ENCODE assay signal across 8 mouse cellular contexts in genomic region chr4:102493342-102494128, GRCm38 (mm10).
A peak's percentile ranks its signal among the peaks of the same experiment; 100 is the strongest.
DNase-seq lines count a peak whose midpoint lies in the region; ATAC-seq and TF ChIP-seq lines count a peak whose summit lies in the region.

No protein-coding gene starts in this region.

- no peaks in the 10 kb centered on the region for H3K36me3 ChIP-seq in lung, postnatal 0 days (ENCODE audit: insufficient read depth, low read length)
- no peaks in the 10 kb centered on the region for H3K36me3 ChIP-seq in stomach, postnatal 0 days (ENCODE audit: control insufficient read depth, insufficient read depth, low read length)

- H3K4me2 ChIP-seq in lung, postnatal 0 days (replicated peaks; ENCODE audit: low read depth, low read length): no peak overlapping the region
- no peak overlapping the region for H3K4me2 ChIP-seq in stomach, postnatal 0 days (replicated peaks; ENCODE audit: low read depth)

- ATAC-seq in common myeloid progenitor, adult 5-6 weeks (replicated peaks; ENCODE audit: low read depth, poor library complexity, severe bottlenecking): peak; percentile 68
- peak; percentile 28 for ATAC-seq in lung, postnatal 0 days
- no peak for ATAC-seq in stomach, postnatal 0 days (ENCODE audit: low FRiP score, low TSS enrichment)

- no peaks in the 10 kb centered on the region for H3K9me3 ChIP-seq in lung, postnatal 0 days (ENCODE audit: low read length)
- H3K9me3 ChIP-seq in stomach, postnatal 0 days (ENCODE audit: control insufficient read depth, low read length): no peaks in the 10 kb centered on the region

- peaks cover 2% of the 10 kb centered on the region; the same call in 1 of the 2 replicates for H3K4me1 ChIP-seq in lung, adult 2 months (ENCODE audit: control insufficient read depth, insufficient read depth, low read length)
- no peaks in the 10 kb centered on the region for H3K4me1 ChIP-seq in lung, postnatal 0 days (ENCODE audit: insufficient read depth, low read depth, low read length)
- no peaks in the 10 kb centered on the region for H3K4me1 ChIP-seq in stomach, postnatal 0 days (replicated peaks; ENCODE audit: control insufficient read depth, insufficient read depth)

- DNase-seq in cerebellum, postnatal 14 days: peak; percentile 16 to 66
- DNase-seq in cerebellum, adult 9-11 months: no peak
- DNase-seq in lung, adult 2 months: no peak
- DNase-seq in lung, postnatal 14 days: no peak
- DNase-seq in lung, postnatal 0 days (ENCODE audit: low spot score): peak; percentile 81
- DNase-seq in stomach, postnatal 0 days (ENCODE audit: low spot score): no peak
- no peak for DNase-seq in urinary bladder, postnatal 36 days (ENCODE audit: low spot score in 2 of 2)

- no peak for TF ChIP-seq EP300 in lung, postnatal 0 days (IDR thresholded peaks at IDR 0.05)
- no peak for TF ChIP-seq EP300 in stomach, postnatal 0 days (optimal IDR thresholded peaks at IDR 0.05)

- peak; percentile 39; the same call in 1 of the 2 replicates for TF ChIP-seq CTCF in lung, adult 2 months (IDR thresholded peaks at IDR 0.05; ENCODE audit: insufficient read depth, low read length)
- TF ChIP-seq CTCF in lung, postnatal 0 days (IDR thresholded peaks at IDR 0.05): peak; percentile 91
- TF ChIP-seq CTCF in stomach, postnatal 0 days (IDR thresholded peaks at IDR 0.05; ENCODE audit: low read depth): peak; percentile 96

- no peak overlapping the region for H3K4me3 ChIP-seq in lung, adult 2 months (replicated peaks; ENCODE audit: extremely low read depth, low read depth, low read length)
- H3K4me3 ChIP-seq in lung, postnatal 0 days (ENCODE audit: low read depth, low read length): no peak overlapping the region
- no peak overlapping the region for H3K4me3 ChIP-seq in stomach, postnatal 0 days (ENCODE audit: low read depth, low read length)

- H3K27ac ChIP-seq in lung, postnatal 0 days (ENCODE audit: low read length): no peak overlapping the region
- H3K27ac ChIP-seq in stomach, postnatal 0 days (replicated peaks): no peak overlapping the region

- no peak overlapping the region for H3K9ac ChIP-seq in lung, postnatal 0 days (replicated peaks; ENCODE audit: low read depth)
- H3K9ac ChIP-seq in stomach, postnatal 0 days (ENCODE audit: low read length): no peak overlapping the region

- WGBS in lung, adult 2 months: 31% methylated on average over 4 of the region's 4 CpGs
- WGBS in lung, postnatal 0 days: 50% methylated on average over 4 of the region's 4 CpGs
- WGBS in stomach, postnatal 0 days: 41% methylated on average over 4 of the region's 4 CpGs

- H3K27me3 ChIP-seq in lung, postnatal 0 days (replicated peaks; ENCODE audit: insufficient read depth, low read length): no peaks in the 10 kb centered on the region
- H3K27me3 ChIP-seq in stomach, postnatal 0 days (ENCODE audit: control insufficient read depth, insufficient read depth, low read length): no peaks in the 10 kb centered on the region; the same call in 1 of the 2 replicates

- no peak for TF ChIP-seq POLR2A in lung, adult 2 months (IDR thresholded peaks at IDR 0.05; ENCODE audit: borderline replicate concordance, extremely low read depth, low read depth, low read length)

Comparison
In these comparisons a context has a peak if more than half of its experiments do, and no peak if none do; other contexts are left out.
1. DNase-seq: peak in cerebellum, postnatal 14 days (2 of 2) and lung, postnatal 0 days (single experiment); none in cerebellum, adult 9-11 months (single experiment), lung, adult 2 months (single experiment), lung, postnatal 14 days (single experiment), stomach, postnatal 0 days (single experiment) and urinary bladder, postnatal 36 days (0 of 2).
2. CTCF ChIP-seq: peak in every context shown above with its lines; median percentile 96 in stomach, postnatal 0 days; 91 in lung, postnatal 0 days; 39 in lung, adult 2 months.